Mouse (Mus musculus) thymus, adult 2 months (tissue): Measurements from ENCODE around the gene Ush1c. TPM values are rescaled to one million over a fixed set of nuclear protein-coding genes. Genes with fewer than 3 reads are reported as not detected.

ENCODE experiments used
- DNase-seq: peaks from one replicate; pipeline ENCODE4 v3.0.0; 2021
- H3K27ac ChIP-seq: fragments of 200-500 bp; 2 replicates; pipeline ENCODE4 v1.5.1; 2012; ENCODE audit warnings: low read length, control low read depth; ENCODE audit not compliant: control insufficient read depth, insufficient read depth
- H3K27me3 ChIP-seq: fragments of 200-500 bp; 2 replicates; pipeline ENCODE4 v1.6.1; 2012; ENCODE audit warnings: mild to moderate bottlenecking, low read length, moderate library complexity, mixed read lengths; ENCODE audit not compliant: control insufficient read depth, insufficient read depth
- H3K36me3 ChIP-seq: fragments of 200-500 bp; 2 replicates; pipeline ENCODE4 v1.6.1; 2012; ENCODE audit warnings: mild to moderate bottlenecking, low read length, moderate library complexity; ENCODE audit not compliant: control insufficient read depth, insufficient read depth
- H3K4me1 ChIP-seq: fragments of 200-500 bp; replicated peaks from 2 replicates; pipeline ENCODE4 v1.6.1; 2012; ENCODE audit warnings: low read length; ENCODE audit not compliant: control insufficient read depth, insufficient read depth
- H3K4me3 ChIP-seq: fragments of 200-500 bp; 2 replicates; pipeline ENCODE4 v1.5.1; 2012; ENCODE audit warnings: mild to moderate bottlenecking, low read length, control low read depth, moderate library complexity; ENCODE audit not compliant: control insufficient read depth, insufficient read depth
- CTCF ChIP-seq: fragments of 200-500 bp; IDR thresholded peaks from 2 replicates; pipeline ENCODE4 v1.5.1; 2012; ENCODE audit warnings: mild to moderate bottlenecking, control low read depth, low read length, moderate library complexity, borderline replicate concordance; ENCODE audit not compliant: control insufficient read depth, poor library complexity, insufficient read depth; ENCODE audit errors: extremely low read depth
- POLR2A ChIP-seq: fragments of 200-500 bp; IDR thresholded peaks from 2 replicates; pipeline ENCODE4 v1.6.1; 2012; ENCODE audit warnings: mild to moderate bottlenecking, low read length, control low read depth, moderate library complexity; ENCODE audit not compliant: control insufficient read depth, poor library complexity, insufficient read depth; ENCODE audit errors: extremely low read depth
- WGBS: fragments of 180-500 bp; shearing (Covaris S2); methylation state at CpG from one replicate; pipeline ENCODE4 v1.1.7; 2018; 5-methylcytosine and 5-hydroxymethylcytosine counted together
- polyA plus RNA-seq: library from polyadenylated mRNA; depleted of rRNA; stranded (reverse); fragments of >200 nt; gene quantifications from 2 replicates; pipeline ENCODE4 v1.2.3, GENCODE M21; 2012

The Ush1c gene
- polyA plus RNA-seq, 1 experiment, result 0.77 TPM

DNA sequence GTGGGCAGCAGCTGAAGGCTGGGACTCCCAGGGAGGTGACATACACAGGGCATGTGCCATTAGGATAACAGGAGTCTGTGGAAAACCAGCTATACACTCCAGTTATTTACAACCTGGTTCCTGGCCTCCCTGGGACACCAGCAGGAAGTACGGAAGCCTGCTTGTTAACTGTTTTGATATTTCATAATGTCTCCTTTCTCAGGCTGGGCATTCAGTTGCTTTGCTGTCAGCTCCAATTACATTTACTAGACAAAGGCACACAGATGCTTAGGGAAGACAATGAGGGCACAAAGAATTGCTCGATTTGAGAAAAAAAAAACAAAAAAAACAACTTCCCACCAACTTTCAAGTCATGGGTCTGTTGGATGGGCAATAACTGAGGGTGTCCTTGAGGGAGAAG is 21.8 kb downstream of the Ush1c start:
- H3K27me3 ChIP-seq, result no peaks in the 10 kb centered on the region
- DNase-seq, result no peak
- H3K27ac ChIP-seq, result no peak overlapping the region
- TF ChIP-seq CTCF, result no peak
- no peak for TF ChIP-seq POLR2A
- 67% methylated on average over 2 of the region's 2 CpGs for WGBS
- H3K4me1 ChIP-seq, result no peaks in the 10 kb centered on the region
- no peak overlapping the region for H3K4me3 ChIP-seq
- no peaks in the 10 kb centered on the region for H3K36me3 ChIP-seq

DNA sequence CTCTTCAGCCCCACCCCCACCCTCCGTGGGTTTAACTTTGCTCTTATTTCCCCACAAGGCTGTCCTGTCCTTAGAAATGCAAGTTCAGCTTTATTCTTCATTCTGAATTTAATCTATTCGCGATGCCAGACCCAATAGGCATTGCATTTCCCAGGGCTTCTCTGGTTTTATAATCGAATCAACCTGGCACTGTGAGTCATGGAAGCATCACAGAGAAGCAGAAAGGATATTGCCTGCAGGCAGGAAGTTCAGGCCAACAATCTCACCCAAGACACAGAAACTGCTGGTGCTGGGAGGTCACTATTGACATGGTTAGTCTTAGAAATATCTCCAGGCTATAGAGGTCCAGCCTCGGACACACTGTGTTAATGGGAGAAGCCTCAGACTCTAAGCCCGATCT is 28.0 kb downstream of the Ush1c start:
- TF ChIP-seq CTCF (no peak), POLR2A (no peak)
- H3K4me1 ChIP-seq, result no peaks in the 10 kb centered on the region
- H3K27me3 ChIP-seq, result no peaks in the 10 kb centered on the region
- no peak overlapping the region for H3K27ac ChIP-seq
- no peak overlapping the region for H3K4me3 ChIP-seq
- DNase-seq, result no peak
- H3K36me3 ChIP-seq, result no peaks in the 10 kb centered on the region
- WGBS, result 83% methylated on average over 6 of the region's 6 CpGs

- no peaks in the 10 kb centered on the region for H3K36me3 ChIP-seq
- DNase-seq, result no peak
- H3K27me3 ChIP-seq, result no peaks in the 10 kb centered on the region
- 92% methylated on average over 8 of the region's 8 CpGs for WGBS
- no peak overlapping the region for H3K27ac ChIP-seq
- H3K4me1 ChIP-seq, result no peaks in the 10 kb centered on the region
- no peak overlapping the region for H3K4me3 ChIP-seq
- no peak for TF ChIP-seq POLR2A
- TF ChIP-seq CTCF, result no peak
Observed at GRCm38 (mm10) chr7:46208131-46208530, 30.2 kb downstream of the Ush1c start.

DNA sequence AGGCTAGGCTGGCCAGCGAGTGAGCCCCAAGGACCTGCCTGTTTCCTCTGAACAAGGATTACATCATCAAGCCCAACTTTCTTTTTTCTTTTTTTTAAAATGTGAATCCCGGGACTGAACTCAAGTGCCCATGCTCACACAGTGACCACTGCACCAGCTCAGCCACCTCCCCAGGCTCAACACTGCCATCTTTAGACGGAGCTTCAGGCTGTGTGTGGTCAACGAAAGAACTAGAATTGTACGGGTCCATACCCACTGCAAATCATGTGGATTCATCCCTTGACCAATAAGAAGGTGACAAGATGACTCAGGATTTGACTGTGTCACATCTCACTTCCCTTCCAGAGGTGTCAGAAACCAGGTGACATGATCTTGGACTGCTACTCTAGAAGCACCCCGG is 33.5 kb downstream of the Ush1c start:
- no peaks in the 10 kb centered on the region for H3K4me1 ChIP-seq
- H3K27me3 ChIP-seq, result no peaks in the 10 kb centered on the region

DNA sequence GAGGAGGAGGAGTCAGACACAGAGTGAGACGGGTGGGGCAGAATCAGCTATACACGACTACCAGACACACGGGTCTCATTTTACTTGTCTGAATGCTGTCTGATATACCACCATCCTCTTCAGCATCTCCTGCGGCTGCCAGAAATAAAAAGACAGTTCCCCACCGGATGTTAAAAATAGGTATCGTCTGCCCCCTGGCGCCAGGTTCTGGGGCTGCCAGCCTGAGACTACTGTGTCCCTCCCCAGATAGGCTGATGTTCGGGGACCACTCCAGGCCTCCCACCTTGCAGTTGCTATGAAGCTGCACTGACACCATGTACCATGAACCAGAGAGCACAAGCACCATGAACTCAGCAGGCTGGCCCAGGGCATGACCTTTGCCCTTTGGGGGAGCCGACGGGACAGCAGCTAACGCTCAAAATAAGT is 34.2 kb downstream of the Ush1c start:
- TF ChIP-seq POLR2A, result no peak
- TF ChIP-seq CTCF, result 0 out of 2 replicates have a peak, but pooled peaks have one; percentile 33
- WGBS, result 47% methylated on average over 11 of the region's 11 CpGs
- DNase-seq, result peak; percentile 54
- no peaks in the 10 kb centered on the region for H3K36me3 ChIP-seq
- H3K4me3 ChIP-seq, result no peak overlapping the region
- H3K27ac ChIP-seq, result no peak overlapping the region
- no peaks in the 10 kb centered on the region for H3K4me1 ChIP-seq
- no peaks in the 10 kb centered on the region for H3K27me3 ChIP-seq

More for the DNA sequence above, 33.5 kb downstream of the Ush1c start:
- no peak for TF ChIP-seq CTCF
- no peak for TF ChIP-seq POLR2A
- H3K4me3 ChIP-seq, result no peak overlapping the region
- DNase-seq, result no peak
- H3K27ac ChIP-seq, result no peak overlapping the region
- WGBS, result 64% methylated on average over 6 of the region's 6 CpGs
- no peaks in the 10 kb centered on the region for H3K36me3 ChIP-seq

DNA sequence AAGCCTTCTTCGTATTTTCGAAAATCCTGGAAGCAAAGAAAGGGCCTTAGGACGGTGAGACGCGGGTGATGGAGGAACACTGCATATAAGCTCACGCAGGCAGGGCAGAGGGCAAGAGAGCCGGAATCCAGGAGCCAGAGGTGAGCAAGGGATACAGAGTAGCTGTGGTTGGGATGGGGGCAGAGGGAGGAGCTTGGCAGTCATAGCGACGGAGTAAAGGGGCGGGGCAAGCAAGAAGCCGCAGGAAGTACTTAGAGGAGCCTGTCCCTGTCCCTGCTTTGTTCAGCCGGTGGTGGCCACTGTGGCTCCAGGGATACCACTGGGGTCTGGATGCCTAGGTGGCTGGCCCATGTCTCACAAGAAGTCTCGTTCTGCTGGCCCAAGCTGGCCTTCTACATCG is 36.7 kb downstream of the Ush1c start:
- no peaks in the 10 kb centered on the region for H3K27me3 ChIP-seq
- no peak for TF ChIP-seq POLR2A
- no peak for TF ChIP-seq CTCF
- 54% methylated on average over 14 of the region's 14 CpGs for WGBS

DNA sequence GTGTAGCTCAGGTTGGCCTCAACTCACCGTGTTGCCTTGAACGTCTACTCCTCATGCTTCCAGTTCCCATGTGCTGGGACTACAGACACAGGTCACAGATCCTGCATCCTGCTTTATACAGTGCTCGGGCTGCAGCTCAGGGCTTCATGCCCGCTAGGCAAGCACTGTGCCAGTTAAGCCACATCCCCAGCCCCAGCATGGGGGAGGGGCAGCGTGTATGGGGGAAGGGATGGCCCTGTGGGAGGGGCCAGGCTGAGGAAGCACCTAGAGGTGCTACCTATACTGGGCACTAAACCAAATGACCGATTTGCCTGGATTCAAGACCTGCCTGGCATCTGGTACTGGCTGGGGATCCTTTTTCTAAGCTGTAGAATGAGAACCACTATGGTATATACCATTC is 38.3 kb downstream of the Ush1c start:
- Histone ChIP-seq H3K27ac (no peak overlapping the region), H3K4me3 (no peak overlapping the region), H3K27me3 (no peaks in the 10 kb centered on the region), H3K4me1 (no peaks in the 10 kb centered on the region), H3K36me3 (no peaks in the 10 kb centered on the region)
- WGBS, result 61% methylated on average over 6 of the region's 6 CpGs
- TF ChIP-seq CTCF, result no peak
- TF ChIP-seq POLR2A, result no peak
- DNase-seq, result peak; percentile 6

More for the DNA sequence above, 36.7 kb downstream of the Ush1c start:
- Histone ChIP-seq H3K4me1 (no peaks in the 10 kb centered on the region), H3K27ac (no peak overlapping the region), H3K36me3 (no peaks in the 10 kb centered on the region), H3K4me3 (no peak overlapping the region)
- DNase-seq, result no peak
